Mouse (Mus musculus) retina, embryonic 14.5 days (tissue): Measurements from ENCODE around the gene Gdpd5.
A peak's percentile ranks its signal among the peaks of the same experiment; 100 is the strongest.

Experiments used
- DNase-seq: peaks from one replicate; pipeline ENCODE4 v3.0.0-alpha.2; 2015; ENCODE audit warnings: low spot score

The Gdpd5 gene

DNA sequence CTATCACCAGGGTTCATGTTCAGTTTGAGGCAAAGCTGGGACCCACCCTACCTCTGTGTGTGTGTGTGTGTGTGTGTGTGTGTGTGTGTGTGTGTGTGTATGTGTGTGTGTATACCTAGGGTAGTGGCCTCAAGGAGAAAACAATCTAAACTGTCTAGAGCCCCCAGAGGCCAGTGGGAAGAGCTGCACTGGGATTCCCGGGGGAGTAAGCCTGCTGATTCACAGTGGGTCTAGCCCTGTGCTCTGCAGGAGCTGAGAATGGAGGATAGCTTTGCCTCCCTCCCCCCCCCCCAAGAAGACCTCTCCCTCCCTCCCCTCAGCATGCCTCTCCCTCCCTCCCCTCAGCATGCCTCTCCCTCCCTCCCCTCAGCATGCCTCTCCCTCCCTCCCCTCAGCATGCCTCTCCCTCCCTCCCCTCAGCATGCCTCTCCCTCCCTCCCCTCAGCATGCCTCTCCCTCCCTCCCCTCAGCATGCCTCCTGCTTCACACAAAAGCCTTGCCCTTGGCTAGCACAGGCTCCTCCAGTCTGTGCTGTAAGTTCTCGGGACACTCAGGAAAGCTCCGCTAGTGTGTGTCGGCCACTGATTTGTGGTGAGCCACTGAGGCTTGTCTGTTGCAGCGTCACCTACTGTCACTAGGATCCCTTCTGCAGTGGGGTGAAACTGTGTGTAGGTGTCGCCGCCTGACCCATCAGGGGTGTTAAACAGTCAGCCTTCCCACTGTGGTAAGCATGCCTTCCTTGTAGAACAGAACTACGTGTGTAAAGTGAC lies 24.4 kb downstream of the Gdpd5 start:
- DNase-seq: no peak

DNA sequence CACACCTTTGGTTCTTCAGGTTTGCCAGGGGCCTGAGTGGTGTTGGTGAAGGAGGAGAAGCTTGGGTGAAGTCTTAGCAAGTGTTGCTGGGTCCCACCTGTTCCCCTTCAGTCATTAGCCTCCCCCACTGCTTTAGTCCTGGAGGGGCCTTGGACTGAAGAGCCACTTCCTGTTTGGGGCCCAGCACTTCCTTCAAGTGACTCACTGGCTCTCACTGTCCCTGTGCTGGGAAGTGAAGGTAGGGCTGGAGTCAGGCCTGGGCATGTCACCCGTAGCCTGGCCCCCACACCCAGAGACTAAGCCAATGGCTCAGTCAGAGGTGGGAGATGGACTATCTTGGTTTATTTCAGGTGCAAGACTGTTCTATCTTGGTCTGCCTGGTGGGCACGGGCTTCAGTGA lies 26.4 kb downstream of the Gdpd5 start:
- no peak for DNase-seq

DNA sequence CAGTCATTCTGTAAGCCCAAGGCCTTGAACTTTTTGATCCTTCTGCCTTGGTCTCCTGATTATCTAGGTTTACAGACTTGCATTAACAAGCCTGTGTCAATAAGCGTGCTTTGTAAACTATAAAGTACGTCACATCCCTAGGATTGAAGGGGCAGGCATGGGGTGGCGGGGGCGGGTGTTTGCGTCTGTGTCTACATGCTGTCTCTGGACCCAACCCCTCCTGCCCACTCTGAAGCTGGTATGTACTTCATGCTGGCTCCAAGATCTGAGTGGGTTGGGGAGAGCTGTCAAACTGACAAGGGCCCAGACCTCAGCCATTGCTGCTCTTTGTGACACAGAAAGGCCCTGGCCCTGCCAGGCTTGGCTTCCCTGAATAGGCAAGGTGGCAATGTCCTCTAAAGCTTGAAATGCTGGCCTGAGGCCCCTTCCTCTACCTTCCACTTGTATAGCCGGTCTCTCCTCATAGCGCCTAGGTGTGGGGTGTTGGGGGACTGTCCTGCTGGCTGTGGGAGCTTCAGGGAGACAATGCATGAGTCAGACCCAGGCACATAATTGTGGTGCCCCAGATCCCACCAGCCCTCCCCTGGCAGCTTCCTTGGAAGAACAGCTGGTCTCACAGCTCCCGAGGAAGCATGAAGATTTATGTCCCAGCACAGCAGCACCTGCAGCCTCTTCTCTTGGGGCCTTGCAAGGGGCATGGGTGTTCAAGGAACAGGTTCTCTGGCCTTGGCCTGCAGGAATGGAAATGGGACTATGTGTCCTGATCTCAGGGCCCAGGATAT lies 28.4 kb downstream of the Gdpd5 start:
- DNase-seq: no peak

- DNase-seq: no peak
Observed at GRCm38 (mm10) chr7:99410315-99410714, 29.1 kb downstream of the Gdpd5 start.

- DNase-seq: no peak
Observed at GRCm38 (mm10) chr7:99411047-99411779, 30.0 kb downstream of the Gdpd5 start.

DNA sequence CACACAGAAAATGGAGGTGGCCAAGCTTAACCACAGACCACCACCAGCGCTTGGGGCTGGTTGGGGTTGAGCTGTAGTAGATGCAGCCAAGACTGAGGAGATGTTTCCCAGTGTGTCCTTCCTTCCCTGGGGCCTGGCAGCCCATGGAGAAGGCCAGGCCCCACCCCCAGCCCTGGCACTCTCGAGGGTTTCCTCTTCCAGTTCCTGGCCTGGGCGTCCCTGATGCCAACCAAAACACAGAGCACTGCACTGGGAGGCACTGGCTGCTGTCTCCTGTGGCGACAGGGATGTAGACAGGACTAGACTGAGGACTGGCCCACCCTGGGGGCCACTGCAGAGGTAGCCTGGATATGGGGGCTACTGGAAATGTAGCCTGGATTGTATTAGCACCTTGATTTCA lies 33.8 kb downstream of the Gdpd5 start:
- DNase-seq: no peak

DNA sequence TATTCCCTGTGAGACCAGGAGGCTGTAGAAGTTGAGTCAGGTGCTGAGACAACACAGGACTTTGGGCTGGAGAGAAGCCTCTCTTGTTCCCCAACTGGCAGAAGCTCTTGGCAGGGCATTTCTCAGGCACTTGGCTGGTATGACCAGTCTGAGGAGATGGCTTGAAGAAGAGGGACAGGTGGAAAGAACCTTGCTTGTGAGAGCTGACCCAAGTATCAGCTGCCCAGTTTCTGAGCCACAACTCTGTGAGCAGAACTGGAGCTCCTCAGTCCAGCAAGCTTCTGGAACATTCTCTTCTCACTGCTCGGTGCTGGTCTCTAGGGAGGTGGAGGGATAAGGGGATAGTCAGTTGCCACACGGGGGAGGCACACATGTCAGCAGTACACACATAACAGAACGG lies 38.1 kb downstream of the Gdpd5 start:
- DNase-seq: no peak

DNA sequence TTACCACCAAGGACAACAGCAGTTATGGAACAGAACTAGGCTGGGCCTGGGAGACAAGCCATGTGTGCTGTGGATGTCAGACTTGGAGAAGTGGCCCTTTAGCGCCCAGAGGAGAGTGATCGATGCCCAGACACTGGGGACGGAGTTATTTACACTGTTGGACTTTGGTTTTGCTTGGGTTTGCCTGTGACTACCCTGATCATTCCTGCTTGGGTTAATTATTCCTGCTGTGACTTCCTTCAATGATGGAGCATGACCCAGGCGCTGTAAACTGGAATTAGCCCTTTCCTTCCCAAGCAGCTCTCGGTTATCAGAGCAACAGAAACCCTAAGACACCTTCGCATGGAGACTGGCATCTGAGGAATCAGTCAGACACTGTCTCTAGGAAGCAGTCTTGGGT lies 39.8 kb downstream of the Gdpd5 start:
- no peak for DNase-seq

DNA sequence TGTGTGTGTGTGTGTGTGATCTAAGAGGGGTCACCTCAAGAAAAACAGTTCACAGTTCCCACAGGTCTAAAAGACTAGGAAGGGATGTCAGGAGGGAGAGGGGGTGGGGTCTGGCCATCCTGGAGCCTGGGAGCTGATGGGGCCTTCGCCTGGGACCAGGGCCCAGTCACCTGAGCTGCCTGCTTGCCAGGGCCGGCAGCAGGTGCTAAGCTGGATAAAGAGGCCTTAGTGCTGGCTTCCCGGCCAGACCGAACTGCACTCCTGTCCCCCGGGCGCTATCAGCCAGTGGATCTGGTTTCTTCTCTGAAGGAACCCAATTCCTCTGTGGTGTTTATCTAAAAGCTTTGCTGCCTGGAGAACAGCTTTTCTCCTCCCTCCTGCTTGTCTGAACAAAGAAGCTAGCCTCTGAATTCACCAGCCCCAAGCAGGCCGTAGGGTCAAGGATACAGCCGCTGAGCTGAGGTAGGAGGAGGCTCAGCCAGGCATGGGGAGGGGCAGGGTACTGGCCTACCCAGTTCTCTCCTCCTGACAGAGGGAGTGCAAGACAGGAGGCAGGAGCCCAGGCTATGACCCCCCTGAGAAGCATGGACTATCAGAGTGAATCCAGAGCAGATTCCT lies 43.4 kb downstream of the Gdpd5 start:
- DNase-seq: no peak

DNA sequence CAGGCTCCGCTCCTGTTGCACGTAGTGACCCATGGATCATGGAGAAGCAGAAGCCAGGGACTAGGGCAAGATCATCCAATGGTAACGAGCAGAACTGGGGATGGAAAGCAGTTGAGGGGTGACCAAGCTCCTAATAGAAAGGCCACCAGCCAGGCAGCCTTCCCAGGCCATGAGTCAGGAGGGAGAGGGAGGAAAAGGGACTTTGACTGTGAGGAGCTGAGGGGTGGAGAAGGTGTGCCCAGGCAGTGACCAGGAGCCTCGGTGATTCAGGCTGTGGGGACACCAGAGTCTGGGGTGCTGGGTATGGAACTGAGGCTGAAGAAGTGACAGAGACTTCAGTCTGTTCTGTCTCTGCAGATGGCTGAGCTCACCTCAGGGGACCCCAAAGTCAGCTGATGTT lies 44.5 kb downstream of the Gdpd5 start:
- DNase-seq: no peak

DNA sequence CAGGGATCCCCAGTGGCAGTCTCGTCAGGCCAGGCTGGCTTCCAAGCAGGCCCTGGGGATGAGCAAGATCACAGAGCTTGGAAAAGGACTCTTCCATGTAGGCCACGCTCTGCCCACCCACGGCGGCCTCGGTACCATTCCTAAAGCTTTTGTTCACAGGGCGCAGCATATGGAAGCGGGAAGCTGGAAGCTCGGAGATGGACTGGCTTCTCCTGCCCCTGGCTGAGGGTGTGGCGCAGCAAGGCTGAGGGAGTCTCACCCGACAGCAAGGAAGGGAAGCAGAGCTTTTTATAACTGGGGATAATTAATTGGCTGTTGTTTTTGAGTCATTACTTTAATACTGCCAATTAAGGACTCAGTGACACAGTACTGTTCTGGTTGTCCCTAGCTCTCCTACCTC lies 45.8 kb downstream of the Gdpd5 start:
- no peak for DNase-seq

- no peak for DNase-seq
Observed at GRCm38 (mm10) chr7:99427987-99428386, 46.8 kb downstream of the Gdpd5 start.

DNA sequence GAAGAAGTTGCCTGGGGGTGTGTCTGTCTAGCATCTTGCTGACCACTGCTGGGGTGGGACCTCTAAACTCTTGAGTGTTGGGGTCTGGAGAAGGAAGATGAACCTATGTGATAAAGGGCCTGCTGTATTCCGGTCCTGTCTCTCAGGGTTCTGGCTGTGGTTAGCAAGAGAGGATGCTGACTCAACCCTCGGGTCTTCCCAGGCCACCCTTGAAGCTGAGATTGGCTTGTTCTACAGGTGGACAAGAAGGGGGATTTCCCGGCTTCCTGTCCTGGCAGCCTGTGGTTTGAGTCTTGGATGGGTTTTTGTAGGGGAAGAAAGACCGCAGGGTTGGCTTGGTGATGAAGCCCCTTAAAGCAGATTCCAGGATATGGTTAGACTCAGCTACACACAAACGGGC lies 47.6 kb downstream of the Gdpd5 start:
- DNase-seq: no peak

DNA sequence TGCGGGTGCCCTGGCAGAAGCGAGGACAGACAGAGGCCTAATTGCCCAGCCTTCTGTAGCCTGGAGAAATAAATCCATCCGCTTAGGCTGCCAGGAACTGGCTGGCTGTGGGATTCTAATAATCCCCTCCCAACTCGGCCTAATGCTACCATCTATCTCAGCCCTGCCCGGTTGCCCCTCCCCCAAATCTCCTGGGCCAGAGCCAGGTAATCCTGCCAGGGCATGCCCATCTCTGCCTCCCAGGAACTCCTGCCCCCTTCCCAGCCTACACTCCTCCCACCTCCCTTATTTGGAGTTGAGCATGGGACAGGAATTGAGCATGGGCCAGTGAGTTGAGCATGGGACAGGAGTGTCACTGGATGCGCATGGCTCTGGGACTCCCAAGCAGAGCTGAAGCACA lies 48.6 kb downstream of the Gdpd5 start:
- peak; percentile 63 for DNase-seq

GRCm38 (mm10) chr7:99430246-99430645 lies 49.0 kb downstream of the Gdpd5 start:
- DNase-seq: no peak

GRCm38 (mm10) chr7:99432248-99432647 lies 51.0 kb downstream of the Gdpd5 start:
- DNase-seq: no peak

DNA sequence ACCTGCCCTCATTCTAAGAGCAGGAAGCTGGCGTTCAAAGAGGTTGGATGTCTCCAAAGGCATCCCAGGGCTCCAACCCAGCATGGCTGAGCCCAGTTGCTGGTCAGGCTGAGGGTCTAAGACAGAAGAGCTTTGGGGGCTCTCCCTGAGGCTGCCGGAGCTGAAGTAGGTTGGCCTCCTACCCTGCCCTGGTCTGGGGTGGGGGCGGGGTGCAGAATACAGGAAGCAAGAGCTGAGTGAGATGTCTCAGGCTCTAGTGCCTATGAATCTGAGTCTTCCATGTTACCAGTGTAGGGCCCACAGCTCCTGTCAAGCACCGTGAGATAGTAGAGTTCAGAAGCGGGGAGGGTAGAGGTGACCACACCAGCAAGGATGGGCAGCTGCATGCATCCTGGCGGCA lies 51.6 kb downstream of the Gdpd5 start:
- DNase-seq: no peak

DNA sequence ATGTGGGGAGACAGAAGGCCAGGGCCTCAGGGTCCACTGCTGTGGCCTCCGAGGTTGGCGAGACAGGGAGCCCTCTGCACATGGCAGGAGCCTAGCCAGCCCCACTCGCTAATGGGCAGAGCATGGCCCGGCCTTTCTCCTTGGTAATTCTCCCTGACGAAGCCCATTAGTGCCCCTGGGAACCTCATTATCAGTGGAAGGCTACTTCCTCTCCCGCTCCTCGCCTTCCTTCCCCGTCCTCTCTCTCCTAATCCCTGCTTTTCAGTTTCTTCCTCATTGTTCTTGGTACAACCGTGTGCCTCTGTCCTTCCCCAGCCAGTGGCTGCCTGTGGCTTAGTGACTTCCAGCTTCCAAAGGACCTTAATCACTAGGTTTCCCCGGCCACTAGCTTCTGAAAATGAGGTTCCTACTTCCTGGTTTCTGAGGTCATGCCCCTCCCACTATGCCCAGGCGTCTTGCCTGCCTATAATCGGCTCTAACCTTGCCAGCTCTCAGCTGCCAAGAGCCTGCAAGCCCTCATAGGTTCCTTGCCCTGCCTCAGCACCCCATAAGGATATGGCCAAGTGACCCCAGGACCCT lies 53.5 kb downstream of the Gdpd5 start:
- DNase-seq: peak; percentile 50

GRCm38 (mm10) chr7:99436530-99436929 lies 55.3 kb downstream of the Gdpd5 start:
- DNase-seq: peak; percentile 54

DNA sequence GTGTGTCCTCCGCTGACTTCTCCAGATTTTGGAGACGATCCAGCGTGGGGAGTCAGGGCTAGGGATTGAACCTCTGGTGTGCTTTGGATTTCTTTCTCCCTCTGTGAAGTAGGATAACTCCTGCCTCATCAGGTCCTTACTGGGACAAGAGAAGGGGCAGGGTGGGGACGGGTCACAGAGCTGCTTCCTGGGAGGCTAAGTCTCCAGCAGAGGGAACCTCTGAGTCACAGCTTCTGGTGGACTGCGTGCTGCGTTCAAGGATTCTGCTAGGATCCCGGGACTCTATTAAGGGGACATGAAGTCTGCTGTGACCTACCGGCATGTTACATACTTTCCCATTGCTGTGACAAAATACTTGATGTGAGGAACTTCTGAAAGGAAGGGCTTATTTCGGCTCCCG lies 57.7 kb downstream of the Gdpd5 start:
- no peak for DNase-seq

GRCm38 (mm10) chr7:99441534-99442072 lies 60.4 kb downstream of the Gdpd5 start:
- DNase-seq: peak; percentile 34

- no peak for DNase-seq
Observed at GRCm38 (mm10) chr7:99443164-99443563, 62.0 kb downstream of the Gdpd5 start.
